Mouse (Mus musculus): ENCODE data around the gene Hist3h2a. TPM values are rescaled to one million over a fixed set of nuclear protein-coding genes. Genes with fewer than 3 reads are reported as not detected.
"Not testable (repeated sequence)": the region's sequence is repeated elsewhere in the genome, so short reads cannot be mapped to it uniquely, and the experiment has no call there.

The Hist3h2a gene
- polyA plus RNA-seq, 1 experiment: 20.3 TPM

DNA sequence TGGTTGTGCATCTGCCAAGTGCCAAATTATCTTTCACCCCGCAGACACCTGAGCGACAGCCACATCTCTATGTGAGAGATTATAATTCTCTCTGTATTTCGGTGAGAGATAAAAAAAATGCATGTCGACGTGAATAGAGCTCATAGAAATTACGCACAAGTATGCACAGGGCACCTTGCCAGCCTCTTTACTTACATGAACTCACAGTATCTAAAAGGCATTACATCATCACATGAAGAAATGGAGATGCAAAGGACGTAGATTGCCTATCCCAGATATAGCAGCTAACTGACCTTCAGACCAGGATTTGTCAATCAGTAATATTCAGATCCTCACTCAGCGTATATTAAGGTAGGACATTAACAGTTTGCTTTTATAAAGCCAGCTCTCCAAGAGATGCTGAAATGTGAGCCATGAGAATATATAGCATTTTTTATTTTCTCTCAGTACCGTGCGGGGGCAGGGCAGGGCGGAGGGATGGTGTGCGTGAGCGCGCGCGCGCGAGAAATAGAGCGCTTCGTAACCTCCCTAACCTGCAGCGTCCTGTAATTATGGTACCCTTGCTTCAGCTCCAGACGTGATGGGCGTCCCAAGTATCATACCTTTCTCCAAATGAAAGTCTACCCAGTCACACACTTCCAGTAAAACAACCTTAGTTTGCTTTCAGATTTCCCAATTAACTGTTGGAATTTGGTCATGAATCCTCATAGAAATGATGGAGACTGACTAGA is 6.5 kb upstream of the Hist3h2a start:
- no peak for DNase-seq (ENCODE audit: low read depth)

DNA sequence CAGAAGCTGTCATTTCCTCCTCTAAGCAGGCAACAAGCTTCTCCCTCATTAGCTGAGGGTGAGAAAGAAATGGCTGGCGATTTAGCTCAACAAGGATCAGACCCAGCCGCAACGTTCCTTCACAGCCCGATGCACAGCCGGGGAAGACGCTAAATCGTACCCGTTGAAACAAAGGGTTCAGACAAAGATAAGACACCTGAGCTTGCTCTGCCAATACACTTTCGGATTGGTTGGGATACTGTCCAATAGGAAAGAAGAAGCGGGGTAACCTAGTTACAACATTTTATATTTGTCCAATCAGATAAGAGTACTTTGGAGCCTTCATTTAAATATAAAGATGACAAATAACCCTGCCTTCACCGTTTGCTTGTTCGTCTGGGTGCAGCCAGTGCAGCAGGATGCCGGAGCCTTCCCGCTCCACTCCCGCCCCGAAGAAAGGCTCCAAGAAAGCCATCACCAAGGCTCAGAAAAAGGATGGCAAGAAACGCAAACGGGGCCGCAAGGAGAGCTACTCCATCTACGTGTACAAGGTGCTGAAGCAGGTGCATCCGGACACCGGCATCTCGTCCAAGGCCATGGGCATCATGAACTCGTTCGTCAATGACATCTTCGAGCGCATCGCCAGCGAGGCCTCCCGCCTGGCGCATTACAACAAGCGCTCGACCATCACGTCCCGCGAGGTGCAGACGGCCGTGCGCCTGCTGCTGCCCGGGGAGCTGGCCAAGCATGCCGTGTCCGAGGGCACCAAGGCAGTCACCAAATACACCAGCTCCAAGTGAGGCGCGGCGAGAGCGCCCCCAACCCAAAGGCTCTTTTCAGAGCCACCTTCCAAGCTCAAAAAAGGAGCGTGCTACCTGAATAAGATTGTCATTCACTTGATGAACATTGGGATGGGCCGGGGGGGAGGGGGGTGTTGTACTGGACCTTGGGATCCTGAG is 5.7 kb upstream of the Hist3h2a start, which contains the start of gene Hist3h2ba:
TSS of gene Hist3h2ba (plus strand) at position 379 of the 938 bp plus-strand sequence.
- DNase-seq (ENCODE audit: low read depth): no peak

- no peak for DNase-seq (ENCODE audit: low read depth)
Observed at GRCm38 (mm10) chr11:58949480-58950431, 4.7 kb upstream of the Hist3h2a start.

- no peak for DNase-seq (ENCODE audit: low read depth)
Observed at GRCm38 (mm10) chr11:58951210-58951609, 3.3 kb upstream of the Hist3h2a start.

DNA sequence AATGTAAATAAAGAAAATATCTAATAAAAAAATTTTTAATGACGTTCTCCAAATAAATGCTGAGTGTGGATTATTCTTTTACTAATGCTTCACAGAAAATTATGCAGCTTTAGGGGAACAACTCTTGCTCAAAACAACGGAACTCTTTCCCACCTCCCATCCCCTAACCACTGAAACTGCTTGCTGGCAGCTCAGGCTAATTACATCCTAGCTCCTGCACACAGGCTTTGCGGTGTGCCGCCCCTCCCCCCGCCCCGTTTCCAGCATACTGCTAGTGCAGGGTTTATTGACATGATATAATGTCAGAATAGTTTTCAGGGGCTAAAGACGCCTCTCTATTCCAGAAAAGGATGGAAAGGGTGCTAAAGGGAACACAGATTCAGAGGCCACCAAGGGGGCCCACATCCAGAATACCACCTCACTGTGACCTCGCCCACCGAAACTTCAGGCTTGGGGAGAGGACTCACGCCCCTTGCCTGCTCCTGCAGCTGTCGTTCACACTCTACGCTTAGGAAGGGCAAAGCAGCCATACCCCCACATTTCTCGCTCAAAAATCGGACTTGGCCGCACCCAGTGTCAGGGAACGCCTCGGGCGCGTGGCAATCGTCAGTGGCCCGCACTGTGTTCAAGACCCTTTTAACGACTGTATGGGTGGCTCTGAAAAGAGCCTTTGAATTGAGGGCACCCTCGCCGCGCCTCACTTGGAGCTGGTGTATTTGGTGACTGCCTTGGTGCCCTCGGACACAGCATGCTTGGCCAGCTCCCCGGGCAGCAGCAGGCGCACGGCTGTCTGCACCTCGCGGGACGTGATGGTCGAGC is 925 bp upstream of the Hist3h2a start:
- no peak for DNase-seq (ENCODE audit: low read depth)

DNA sequence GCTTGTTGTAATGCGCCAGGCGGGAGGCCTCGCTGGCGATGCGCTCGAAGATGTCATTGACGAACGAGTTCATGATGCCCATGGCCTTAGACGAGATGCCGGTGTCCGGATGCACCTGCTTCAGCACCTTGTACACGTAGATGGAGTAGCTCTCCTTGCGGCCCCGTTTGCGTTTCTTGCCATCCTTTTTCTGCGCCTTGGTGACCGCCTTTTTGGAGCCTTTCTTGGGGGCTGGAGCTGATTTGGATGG is 390 bp upstream of the Hist3h2a start:
- DNase-seq (ENCODE audit: low read depth): not testable (repeated sequence)

- DNase-seq (ENCODE audit: low read depth): no peak
Observed at GRCm38 (mm10) chr11:58955143-58955867, 820 bp downstream of the Hist3h2a start.

GRCm38 (mm10) chr11:58955868-58956257 is 1.4 kb downstream of the Hist3h2a start:
- DNase-seq (ENCODE audit: low read depth): no peak

GRCm38 (mm10) chr11:58957226-58957914 is 2.9 kb downstream of the Hist3h2a start:
- no peak for DNase-seq (ENCODE audit: low read depth)

GRCm38 (mm10) chr11:58958536-58958935 is 4.1 kb downstream of the Hist3h2a start:
- DNase-seq (ENCODE audit: low read depth): no peak

- DNase-seq (ENCODE audit: low read depth): no peak
Observed at GRCm38 (mm10) chr11:58959186-58959825, 4.8 kb downstream of the Hist3h2a start.

DNA sequence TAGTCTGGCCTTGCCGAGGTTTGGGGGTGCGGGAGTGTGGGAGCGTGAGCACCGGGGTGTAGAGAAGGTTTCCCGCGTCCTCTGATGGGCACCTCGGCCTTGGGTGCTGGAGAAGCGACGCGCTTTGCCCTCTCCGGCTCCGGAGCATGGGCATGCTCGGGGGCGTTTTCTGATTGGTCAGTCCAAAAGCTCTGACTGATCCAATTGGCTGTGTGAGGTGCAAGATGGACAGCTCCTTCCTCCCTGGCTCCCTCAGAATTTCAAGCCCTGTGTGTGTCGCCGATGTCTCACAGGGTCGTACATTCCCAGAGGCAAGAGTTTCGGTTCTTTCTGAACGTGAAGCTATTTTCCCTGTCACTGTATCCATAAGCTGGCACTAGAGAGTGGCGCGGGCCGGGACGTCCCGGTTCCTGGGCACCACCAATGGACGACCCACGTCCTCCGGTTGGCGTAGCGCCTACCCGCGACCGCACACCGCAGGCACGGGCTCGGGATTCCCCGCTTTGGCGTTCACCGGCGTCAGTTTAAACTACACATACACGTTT is 5.5 kb downstream of the Hist3h2a start:
- DNase-seq (ENCODE audit: low read depth): no peak

DNA sequence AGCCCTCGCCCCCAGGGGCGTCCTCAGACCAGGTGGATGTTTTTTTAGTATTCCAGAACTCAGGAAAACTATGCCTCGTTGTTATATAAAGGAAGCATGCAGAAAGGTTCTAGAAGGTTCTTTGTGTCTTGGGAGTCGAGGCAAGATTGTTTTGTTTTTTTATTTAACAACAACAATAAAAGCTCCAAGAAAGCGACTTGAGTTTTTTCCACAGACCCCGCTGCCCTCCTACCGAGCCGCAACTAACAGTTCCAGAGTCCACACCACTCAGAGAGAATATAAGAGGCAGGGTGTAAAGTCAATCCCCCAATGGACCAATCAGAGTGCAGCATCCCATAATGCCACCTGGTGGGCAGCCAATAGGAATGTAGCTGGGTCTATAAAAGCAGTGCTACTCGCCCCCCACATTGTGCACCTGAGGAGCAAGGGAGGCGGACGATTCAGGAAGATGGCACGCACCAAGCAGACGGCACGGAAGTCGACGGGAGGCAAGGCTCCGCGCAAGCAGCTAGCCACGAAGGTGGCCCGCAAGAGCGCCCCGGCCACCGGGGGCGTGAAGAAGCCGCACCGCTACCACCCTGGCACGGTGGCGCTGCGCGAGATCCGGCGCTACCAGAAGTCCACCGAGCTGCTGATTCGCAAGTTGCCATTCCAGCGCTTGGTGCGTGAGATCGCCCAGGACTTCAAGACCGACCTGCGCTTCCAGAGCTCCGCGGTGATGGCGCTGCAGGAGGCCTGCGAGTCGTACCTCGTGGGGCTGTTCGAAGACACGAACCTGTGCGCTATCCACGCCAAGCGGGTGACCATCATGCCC is 7.1 kb downstream of the Hist3h2a start:
- no peak for DNase-seq (ENCODE audit: low read depth)

- DNase-seq (ENCODE audit: low read depth): no peak
Observed at GRCm38 (mm10) chr11:58963543-58963942, 9.1 kb downstream of the Hist3h2a start.

- no peak for DNase-seq (ENCODE audit: low read depth)
Observed at GRCm38 (mm10) chr11:58964216-58964615, 9.7 kb downstream of the Hist3h2a start.

GRCm38 (mm10) chr11:58965001-58965760 is 10.7 kb downstream of the Hist3h2a start:
- no peak for DNase-seq (ENCODE audit: low read depth)

DNA sequence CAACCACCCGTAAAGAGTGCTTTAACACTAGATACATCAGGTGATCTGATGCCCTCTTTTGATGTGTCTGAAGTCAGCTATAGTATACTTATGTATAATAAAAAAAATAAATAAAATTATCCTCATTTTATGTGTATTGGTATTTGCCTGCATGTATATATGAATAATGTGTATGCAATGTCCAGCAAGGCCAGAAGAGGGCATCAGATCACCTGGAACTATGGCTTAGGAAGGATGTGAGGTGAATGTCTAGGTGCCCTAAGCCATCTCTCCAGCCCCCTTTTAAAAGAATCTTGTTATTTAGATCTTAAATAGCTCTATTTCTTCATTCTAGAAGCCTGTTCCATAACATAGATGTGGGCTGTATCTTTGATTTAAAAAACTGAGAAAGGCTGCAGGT is 12.9 kb downstream of the Hist3h2a start:
- DNase-seq (ENCODE audit: low read depth): no peak
